Mouse (Mus musculus): Measurements from ENCODE around the gene Asb7. TPM values are rescaled to one million over a fixed set of nuclear protein-coding genes. Genes with fewer than 3 reads are reported as not detected.

The Asb7 gene
- polyA plus RNA-seq, 1 experiment from 2014 or later: 6.1 TPM

- Histone ChIP-seq H3K27ac (ENCODE audit: low read length) (peak within 1 kb of the TSS; percentile 90), H3K27me3 (replicated peaks; ENCODE audit: insufficient read depth, low read length) (no peaks in the 10 kb centered on the region), H3K4me2 (replicated peaks; ENCODE audit: low read depth, low read length) (peak within 1 kb of the TSS; percentile 80), H3K9me3 (ENCODE audit: low read length) (no peaks in the 10 kb centered on the region), H3K4me1 (ENCODE audit: insufficient read depth, low read depth, low read length) (peaks cover 2% of the 10 kb centered on the region; the same call in 1 of the 2 replicates), H3K4me3 (ENCODE audit: low read depth, low read length) (peak within 1 kb of the TSS; percentile 70), H3K9ac (replicated peaks; ENCODE audit: low read depth) (peak within 1 kb of the TSS; percentile 65), H3K36me3 (ENCODE audit: insufficient read depth, low read length) (no peaks in the 10 kb centered on the region)
- peak; percentile 99 for ATAC-seq
- peak; percentile 100 for DNase-seq (ENCODE audit: low spot score)
- under 1% methylated on average over 50 of the region's 52 CpGs for WGBS
- TF ChIP-seq CTCF (IDR thresholded peaks at IDR 0.05) (peak; percentile 67), EP300 (IDR thresholded peaks at IDR 0.05) (no peak)
These were observed 394 bp upstream of the Asb7 start, which contains the start of gene Lins1 for GRCm38 (mm10) chr7:66689620-66690360. Gene Lins1, plus strand, starts transcription at chr7:66689889.

- DNase-seq (ENCODE audit: low spot score) (peak; percentile 19), ATAC-seq (no peak)
- Histone ChIP-seq H3K4me3 (ENCODE audit: low read depth, low read length) (peak overlapping the region; percentile 70), H3K36me3 (ENCODE audit: insufficient read depth, low read length) (no peaks in the 10 kb centered on the region), H3K4me2 (replicated peaks; ENCODE audit: low read depth, low read length) (peak overlapping the region; percentile 80), H3K9ac (replicated peaks; ENCODE audit: low read depth) (peak overlapping the region; percentile 65), H3K4me1 (ENCODE audit: insufficient read depth, low read depth, low read length) (peaks cover 2% of the 10 kb centered on the region; the same call in 1 of the 2 replicates), H3K27me3 (replicated peaks; ENCODE audit: insufficient read depth, low read length) (no peaks in the 10 kb centered on the region), H3K9me3 (ENCODE audit: low read length) (no peaks in the 10 kb centered on the region), H3K27ac (ENCODE audit: low read length) (peak overlapping the region; percentile 68; the same call in 1 of the 2 replicates)
- WGBS: 10% methylated on average over 3 of the region's 5 CpGs
- TF ChIP-seq CTCF (IDR thresholded peaks at IDR 0.05) (no peak), EP300 (IDR thresholded peaks at IDR 0.05) (no peak)
These were observed 675 bp downstream of the Asb7 start for GRCm38 (mm10) chr7:66688721-66689120.

GRCm38 (mm10) chr7:66682119-66682863 lies 7.1 kb downstream of the Asb7 start:
- ATAC-seq: no peak
- WGBS: 94% methylated on average over 5 of the region's 5 CpGs
- H3K9me3 ChIP-seq (ENCODE audit: low read length): no peaks in the 10 kb centered on the region
- peaks cover 20% of the 10 kb centered on the region for H3K36me3 ChIP-seq (ENCODE audit: insufficient read depth, low read length)
- H3K9ac ChIP-seq (replicated peaks; ENCODE audit: low read depth): no peak overlapping the region
- H3K27ac ChIP-seq (ENCODE audit: low read length): no peak overlapping the region
- no peak overlapping the region for H3K4me3 ChIP-seq (ENCODE audit: low read depth, low read length)
- H3K4me1 ChIP-seq (ENCODE audit: insufficient read depth, low read depth, low read length): no peaks in the 10 kb centered on the region
- no peak for DNase-seq (ENCODE audit: low spot score)
- no peak for TF ChIP-seq EP300 (IDR thresholded peaks at IDR 0.05)
- no peak overlapping the region for H3K4me2 ChIP-seq (replicated peaks; ENCODE audit: low read depth, low read length)
- H3K27me3 ChIP-seq (replicated peaks; ENCODE audit: insufficient read depth, low read length): no peaks in the 10 kb centered on the region

GRCm38 (mm10) chr7:66675800-66676199 lies 13.6 kb downstream of the Asb7 start:
- TF ChIP-seq CTCF (IDR thresholded peaks at IDR 0.05) (no peak), EP300 (IDR thresholded peaks at IDR 0.05) (no peak)
- no peaks in the 10 kb centered on the region for H3K4me1 ChIP-seq (ENCODE audit: insufficient read depth, low read depth, low read length)
- H3K27ac ChIP-seq (ENCODE audit: low read length): no peak overlapping the region
- no peak overlapping the region for H3K4me3 ChIP-seq (ENCODE audit: low read depth, low read length)
- no peak overlapping the region for H3K9ac ChIP-seq (replicated peaks; ENCODE audit: low read depth)
- ATAC-seq (no peak), DNase-seq (ENCODE audit: low spot score) (no peak)
- H3K4me2 ChIP-seq (replicated peaks; ENCODE audit: low read depth, low read length): no peak overlapping the region
- H3K27me3 ChIP-seq (replicated peaks; ENCODE audit: insufficient read depth, low read length): no peaks in the 10 kb centered on the region
- 92% methylated on average over 2 of the region's 2 CpGs for WGBS
- peaks cover 30% of the 10 kb centered on the region for H3K36me3 ChIP-seq (ENCODE audit: insufficient read depth, low read length)
- H3K9me3 ChIP-seq (ENCODE audit: low read length): no peaks in the 10 kb centered on the region

- H3K4me3 ChIP-seq (ENCODE audit: low read depth, low read length): no peak overlapping the region
- peaks cover 11% of the 10 kb centered on the region; the same call in 1 of the 2 replicates for H3K36me3 ChIP-seq (ENCODE audit: insufficient read depth, low read length)
- no peak overlapping the region for H3K4me2 ChIP-seq (replicated peaks; ENCODE audit: low read depth, low read length)
- H3K9me3 ChIP-seq (ENCODE audit: low read length): no peaks in the 10 kb centered on the region
- no peak for DNase-seq (ENCODE audit: low spot score)
- ATAC-seq: no peak
- no peak overlapping the region for H3K9ac ChIP-seq (replicated peaks; ENCODE audit: low read depth)
- no peaks in the 10 kb centered on the region for H3K27me3 ChIP-seq (replicated peaks; ENCODE audit: insufficient read depth, low read length)
- H3K4me1 ChIP-seq (ENCODE audit: insufficient read depth, low read depth, low read length): no peaks in the 10 kb centered on the region
- no peak for TF ChIP-seq CTCF (IDR thresholded peaks at IDR 0.05)
- no peak for TF ChIP-seq EP300 (IDR thresholded peaks at IDR 0.05)
- H3K27ac ChIP-seq (ENCODE audit: low read length): no peak overlapping the region
These were observed 22.3 kb downstream of the Asb7 start for GRCm38 (mm10) chr7:66667064-66667463.

- H3K36me3 ChIP-seq (ENCODE audit: insufficient read depth, low read length): peaks cover 7% of the 10 kb centered on the region; the same call in 1 of the 2 replicates
- H3K9me3 ChIP-seq (ENCODE audit: low read length): no peaks in the 10 kb centered on the region
- 94% methylated on average over 3 of the region's 3 CpGs for WGBS
- TF ChIP-seq CTCF (IDR thresholded peaks at IDR 0.05) (no peak), EP300 (IDR thresholded peaks at IDR 0.05) (no peak)
- H3K4me2 ChIP-seq (replicated peaks; ENCODE audit: low read depth, low read length): no peak overlapping the region
- no peak for ATAC-seq
- H3K4me1 ChIP-seq (ENCODE audit: insufficient read depth, low read depth, low read length): no peaks in the 10 kb centered on the region
- H3K27ac ChIP-seq (ENCODE audit: low read length): no peak overlapping the region
- DNase-seq (ENCODE audit: low spot score): no peak
- H3K27me3 ChIP-seq (replicated peaks; ENCODE audit: insufficient read depth, low read length): no peaks in the 10 kb centered on the region
- no peak overlapping the region for H3K9ac ChIP-seq (replicated peaks; ENCODE audit: low read depth)
- H3K4me3 ChIP-seq (ENCODE audit: low read depth, low read length): no peak overlapping the region
These were observed 25.8 kb downstream of the Asb7 start for GRCm38 (mm10) chr7:66663548-66663947.
